Mouse (Mus musculus): Measurements from ENCODE around the gene Tgfbr3. TPM values are rescaled to one million over a fixed set of nuclear protein-coding genes. Genes with fewer than 3 reads are reported as not detected.

The Tgfbr3 gene
- polyA plus RNA-seq, 1 experiment from 2014 or later = 2.2 TPM

DNA sequence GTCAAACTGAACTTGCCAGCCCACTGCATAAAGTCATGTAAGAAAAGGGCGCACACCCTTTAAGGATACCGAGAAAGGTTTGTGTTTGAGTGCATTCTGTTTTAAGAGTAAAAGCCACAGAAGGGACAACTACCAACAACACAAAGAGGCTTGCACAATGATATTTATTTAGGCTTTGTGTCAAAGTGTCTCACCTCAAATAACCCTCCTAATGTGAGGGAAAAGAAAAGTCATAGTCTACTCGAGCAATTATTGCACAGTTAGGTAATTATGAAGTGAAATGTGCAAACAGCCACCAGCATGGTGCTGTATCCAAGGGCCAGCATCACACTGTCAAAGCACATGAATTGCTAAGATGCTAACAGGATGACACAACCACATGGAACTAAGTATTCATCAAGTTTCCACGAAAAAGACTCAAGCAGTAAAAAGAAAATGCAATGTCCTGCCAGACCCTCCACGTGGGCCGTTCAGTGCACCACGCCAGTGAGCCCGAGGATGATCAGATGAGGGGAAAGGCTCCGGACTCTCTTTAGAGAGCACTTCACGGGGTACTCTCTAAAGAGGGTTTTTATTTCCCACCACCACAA is 5.4 kb downstream of the Tgfbr3 start:
- Histone ChIP-seq H3K4me1 (replicated peaks; ENCODE audit: control insufficient read depth, insufficient read depth, low read length) (peaks cover 11% of the 10 kb centered on the region), H3K4me2 (ENCODE audit: low read length) (no peak overlapping the region), H3K4me3 (replicated peaks; ENCODE audit: low read length) (no peak overlapping the region), H3K9me3 (ENCODE audit: control insufficient read depth, low read length) (no peaks in the 10 kb centered on the region), H3K27ac (ENCODE audit: low read length) (no peak overlapping the region), H3K9ac (replicated peaks; ENCODE audit: low read depth, low read length) (no peak overlapping the region), H3K27me3 (replicated peaks; ENCODE audit: control insufficient read depth, insufficient read depth, low read length) (peaks cover 22% of the 10 kb centered on the region), H3K36me3 (ENCODE audit: control insufficient read depth, insufficient read depth) (no peaks in the 10 kb centered on the region)
- WGBS = 67% methylated on average over 10 of the region's 10 CpGs
- ATAC-seq = no peak

DNA sequence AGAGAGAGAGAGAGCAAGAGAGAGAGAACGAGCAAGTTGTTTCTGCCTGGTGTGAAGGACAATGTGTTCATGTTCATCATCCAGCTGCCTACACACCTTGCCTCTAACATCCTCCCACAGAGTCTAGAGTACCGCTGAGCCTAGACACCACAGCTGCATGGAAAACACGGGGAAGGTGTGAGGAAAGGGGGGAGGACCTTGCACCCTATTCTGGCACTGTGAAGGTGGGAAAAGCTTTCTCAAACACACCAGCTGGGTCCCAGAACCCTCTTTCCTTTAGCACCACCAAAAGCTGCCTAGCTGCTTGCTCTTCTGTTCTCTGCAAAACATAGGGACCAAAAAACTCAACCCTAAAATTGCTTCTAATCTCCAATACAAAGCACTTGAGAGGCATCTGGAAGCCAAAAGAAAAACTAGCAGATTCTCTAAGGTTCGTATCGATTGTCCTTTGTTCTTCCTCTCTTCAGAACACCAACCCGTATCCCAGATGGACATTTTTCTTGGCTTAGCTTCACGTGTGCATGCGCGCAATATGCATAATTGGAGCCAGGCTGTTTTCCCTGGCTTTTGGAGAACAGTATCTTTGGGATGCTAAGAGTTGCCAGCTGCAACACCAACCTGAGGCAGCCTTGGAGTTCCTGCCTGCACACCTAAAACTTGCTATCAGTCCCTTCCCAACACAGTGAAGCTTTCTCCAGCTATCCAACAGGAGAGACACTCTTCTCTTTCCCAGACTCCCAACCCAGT is 6.7 kb downstream of the Tgfbr3 start:
- H3K27ac ChIP-seq (ENCODE audit: low read length) = no peak overlapping the region
- no peaks in the 10 kb centered on the region for H3K9me3 ChIP-seq (ENCODE audit: control insufficient read depth, low read length)
- H3K4me3 ChIP-seq (replicated peaks; ENCODE audit: low read length) = no peak overlapping the region
- ATAC-seq = no peak
- no peaks in the 10 kb centered on the region for H3K36me3 ChIP-seq (ENCODE audit: control insufficient read depth, insufficient read depth)
- 56% methylated on average over 9 of the region's 9 CpGs for WGBS
- H3K4me2 ChIP-seq (ENCODE audit: low read length) = no peak overlapping the region
- H3K27me3 ChIP-seq (replicated peaks; ENCODE audit: control insufficient read depth, insufficient read depth, low read length) = peaks cover 10% of the 10 kb centered on the region
- peaks cover 3% of the 10 kb centered on the region; the same call in 1 of the 2 replicates for H3K4me1 ChIP-seq (replicated peaks; ENCODE audit: control insufficient read depth, insufficient read depth, low read length)
- H3K9ac ChIP-seq (replicated peaks; ENCODE audit: low read depth, low read length) = no peak overlapping the region

GRCm38 (mm10) chr5:107279263-107279662 is 10.2 kb downstream of the Tgfbr3 start:
- Histone ChIP-seq H3K4me3 (replicated peaks; ENCODE audit: low read length) (no peak overlapping the region), H3K27ac (ENCODE audit: low read length) (no peak overlapping the region), H3K27me3 (replicated peaks; ENCODE audit: control insufficient read depth, insufficient read depth, low read length) (peaks cover 6% of the 10 kb centered on the region), H3K4me2 (ENCODE audit: low read length) (no peak overlapping the region), H3K4me1 (replicated peaks; ENCODE audit: control insufficient read depth, insufficient read depth, low read length) (peaks cover 3% of the 10 kb centered on the region; the same call in 1 of the 2 replicates), H3K9ac (replicated peaks; ENCODE audit: low read depth, low read length) (no peak overlapping the region), H3K9me3 (ENCODE audit: control insufficient read depth, low read length) (no peaks in the 10 kb centered on the region), H3K36me3 (ENCODE audit: control insufficient read depth, insufficient read depth) (no peaks in the 10 kb centered on the region)
- 71% methylated on average over 4 of the region's 4 CpGs for WGBS
- no peak; the same call in 1 of the 2 replicates for ATAC-seq

GRCm38 (mm10) chr5:107276186-107276585 is 13.2 kb downstream of the Tgfbr3 start:
- H3K27me3 ChIP-seq (replicated peaks; ENCODE audit: control insufficient read depth, insufficient read depth, low read length) = peaks cover 13% of the 10 kb centered on the region
- H3K9me3 ChIP-seq (ENCODE audit: control insufficient read depth, low read length) = no peaks in the 10 kb centered on the region
- no peak overlapping the region for H3K27ac ChIP-seq (ENCODE audit: low read length)
- no peaks in the 10 kb centered on the region for H3K4me1 ChIP-seq (replicated peaks; ENCODE audit: control insufficient read depth, insufficient read depth, low read length)
- H3K36me3 ChIP-seq (ENCODE audit: control insufficient read depth, insufficient read depth) = no peaks in the 10 kb centered on the region
- no peak for ATAC-seq
- no peak overlapping the region for H3K4me3 ChIP-seq (replicated peaks; ENCODE audit: low read length)
- no peak overlapping the region for H3K4me2 ChIP-seq (ENCODE audit: low read length)
- H3K9ac ChIP-seq (replicated peaks; ENCODE audit: low read depth, low read length) = no peak overlapping the region
- WGBS = 81% methylated on average over 3 of the region's 3 CpGs

DNA sequence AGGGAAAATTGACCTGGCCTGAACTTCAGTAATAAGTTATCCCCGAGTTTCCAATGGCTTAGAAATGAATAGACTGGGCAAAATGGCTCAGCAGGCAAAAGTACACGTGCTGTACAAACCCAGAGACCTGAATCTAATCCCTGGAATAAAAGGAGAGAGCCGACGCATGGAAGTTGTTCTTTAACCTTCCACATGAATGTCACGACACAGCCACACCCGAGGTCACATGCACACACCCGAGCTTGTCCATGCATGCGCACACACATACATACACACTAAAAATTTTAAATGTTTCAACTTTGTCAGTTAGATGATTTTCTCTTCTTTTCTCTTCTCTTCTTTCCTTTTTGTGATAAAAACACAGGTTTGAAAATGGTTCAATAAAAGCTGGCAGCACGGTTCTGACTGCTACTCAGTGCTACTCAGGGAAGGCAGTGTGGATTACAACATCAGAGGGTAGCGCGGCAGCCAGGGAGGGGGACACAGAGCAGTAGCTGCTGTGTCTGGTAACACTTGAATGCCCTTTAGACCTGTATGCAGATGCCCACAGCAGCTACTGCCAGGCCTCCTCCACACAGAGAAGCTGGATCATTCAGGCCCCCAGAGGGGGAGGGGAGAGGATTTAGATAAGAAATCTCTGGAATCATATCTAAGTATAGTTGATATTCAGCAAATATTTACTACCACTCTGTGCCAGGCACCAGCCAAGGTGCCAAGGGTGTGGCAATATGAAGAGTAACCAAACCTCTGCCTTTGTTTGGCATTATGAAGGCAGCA is 17.0 kb downstream of the Tgfbr3 start:
- H3K27ac ChIP-seq (ENCODE audit: low read length) = no peak overlapping the region
- H3K9me3 ChIP-seq (ENCODE audit: control insufficient read depth, low read length) = no peaks in the 10 kb centered on the region
- WGBS = 33% methylated on average over 11 of the region's 11 CpGs
- H3K27me3 ChIP-seq (replicated peaks; ENCODE audit: control insufficient read depth, insufficient read depth, low read length) = peaks cover 22% of the 10 kb centered on the region
- no peak overlapping the region for H3K4me2 ChIP-seq (ENCODE audit: low read length)
- no peak overlapping the region for H3K4me3 ChIP-seq (replicated peaks; ENCODE audit: low read length)
- H3K36me3 ChIP-seq (ENCODE audit: control insufficient read depth, insufficient read depth) = no peaks in the 10 kb centered on the region
- H3K9ac ChIP-seq (replicated peaks; ENCODE audit: low read depth, low read length) = no peak overlapping the region
- H3K4me1 ChIP-seq (replicated peaks; ENCODE audit: control insufficient read depth, insufficient read depth, low read length) = no peaks in the 10 kb centered on the region; the same call in 1 of the 2 replicates
- ATAC-seq = no peak

DNA sequence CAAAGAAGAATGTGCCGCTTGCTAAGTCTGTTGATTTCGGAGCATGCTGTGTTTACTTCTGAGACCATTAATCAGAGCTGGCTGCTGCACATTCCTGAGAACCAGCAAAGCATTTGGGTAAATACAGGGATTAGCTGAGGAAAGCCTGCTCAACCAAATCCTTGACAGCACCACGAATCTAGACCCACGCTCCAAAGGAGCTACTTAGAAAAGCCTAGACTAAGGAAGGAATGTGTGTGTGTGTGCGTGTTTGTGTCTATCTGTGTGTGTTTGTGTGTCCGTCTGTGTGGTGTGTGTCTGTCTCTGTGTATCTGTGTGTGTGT is 20.5 kb downstream of the Tgfbr3 start:
- no peak overlapping the region for H3K9ac ChIP-seq (replicated peaks; ENCODE audit: low read depth, low read length)
- H3K4me1 ChIP-seq (replicated peaks; ENCODE audit: control insufficient read depth, insufficient read depth, low read length) = no peaks in the 10 kb centered on the region; the same call in 1 of the 2 replicates
- no peak overlapping the region for H3K4me3 ChIP-seq (replicated peaks; ENCODE audit: low read length)
- peaks cover 39% of the 10 kb centered on the region for H3K27me3 ChIP-seq (replicated peaks; ENCODE audit: control insufficient read depth, insufficient read depth, low read length)
- 9% methylated on average over 6 of the region's 6 CpGs for WGBS
- H3K9me3 ChIP-seq (ENCODE audit: control insufficient read depth, low read length) = no peaks in the 10 kb centered on the region
- H3K27ac ChIP-seq (ENCODE audit: low read length) = no peak overlapping the region
- no peaks in the 10 kb centered on the region for H3K36me3 ChIP-seq (ENCODE audit: control insufficient read depth, insufficient read depth)
- no peak overlapping the region for H3K4me2 ChIP-seq (ENCODE audit: low read length)
- ATAC-seq = no peak

GRCm38 (mm10) chr5:107268121-107269005 is 21.1 kb downstream of the Tgfbr3 start:
- Histone ChIP-seq H3K27me3 (replicated peaks; ENCODE audit: control insufficient read depth, insufficient read depth, low read length) (peaks cover 39% of the 10 kb centered on the region), H3K9ac (replicated peaks; ENCODE audit: low read depth, low read length) (no peak overlapping the region), H3K27ac (ENCODE audit: low read length) (no peak overlapping the region), H3K4me3 (replicated peaks; ENCODE audit: low read length) (no peak overlapping the region), H3K9me3 (ENCODE audit: control insufficient read depth, low read length) (no peaks in the 10 kb centered on the region), H3K4me2 (ENCODE audit: low read length) (no peak overlapping the region), H3K36me3 (ENCODE audit: control insufficient read depth, insufficient read depth) (no peaks in the 10 kb centered on the region), H3K4me1 (replicated peaks; ENCODE audit: control insufficient read depth, insufficient read depth, low read length) (no peaks in the 10 kb centered on the region; the same call in 1 of the 2 replicates)
- ATAC-seq = no peak
- WGBS = 36% methylated on average over 16 of the region's 16 CpGs

GRCm38 (mm10) chr5:107266566-107266965 is 22.9 kb downstream of the Tgfbr3 start:
- H3K4me2 ChIP-seq (ENCODE audit: low read length) = no peak overlapping the region
- no peak overlapping the region for H3K9ac ChIP-seq (replicated peaks; ENCODE audit: low read depth, low read length)
- no peaks in the 10 kb centered on the region for H3K9me3 ChIP-seq (ENCODE audit: control insufficient read depth, low read length)
- WGBS = 89% methylated on average over 3 of the region's 3 CpGs
- H3K4me3 ChIP-seq (replicated peaks; ENCODE audit: low read length) = no peak overlapping the region
- no peak overlapping the region for H3K27ac ChIP-seq (ENCODE audit: low read length)
- no peaks in the 10 kb centered on the region for H3K36me3 ChIP-seq (ENCODE audit: control insufficient read depth, insufficient read depth)
- ATAC-seq = no peak
- no peaks in the 10 kb centered on the region; the same call in 1 of the 2 replicates for H3K4me1 ChIP-seq (replicated peaks; ENCODE audit: control insufficient read depth, insufficient read depth, low read length)
- H3K27me3 ChIP-seq (replicated peaks; ENCODE audit: control insufficient read depth, insufficient read depth, low read length) = peaks cover 39% of the 10 kb centered on the region

All from forebrain, embryonic 16.5 days (tissue).